Mouse (Mus musculus): ENCODE data around the gene Gfy.

GRCm38 (mm10) chr7:45229046-45229445 is 49.7 kb upstream of the Gfy start:
- no peak for TF ChIP-seq CTCF (IDR thresholded peaks at IDR 0.05; ENCODE audit: borderline replicate concordance, insufficient read depth, low read length)
- no peak for TF ChIP-seq POLR2A (IDR thresholded peaks at IDR 0.05; ENCODE audit: low read depth, low read length)
